Mouse (Mus musculus): Measurements from ENCODE around the gene Aldh3b3.

Gene Aldh3b3

GRCm38 (mm10) chr19:4001752-4002151, 43.3 kb downstream of the Aldh3b3 start:
- DNase-seq (ENCODE audit: low read depth), result no peak

GRCm38 (mm10) chr19:4003112-4003511, 44.7 kb downstream of the Aldh3b3 start, which contains the start of gene Doc2g:
Gene Doc2g, plus strand, starts transcription at chr19:4003313.
- no peak for DNase-seq (ENCODE audit: low read depth)

GRCm38 (mm10) chr19:4003641-4004040, 45.2 kb downstream of the Aldh3b3 start:
- no peak for DNase-seq (ENCODE audit: low read depth)

- no peak for DNase-seq (ENCODE audit: low read depth)
Measured at GRCm38 (mm10) chr19:4004331-4004730, 45.9 kb downstream of the Aldh3b3 start.

- DNase-seq (ENCODE audit: low read depth), result no peak
Measured at GRCm38 (mm10) chr19:4005091-4005490, 46.6 kb downstream of the Aldh3b3 start.

- DNase-seq (ENCODE audit: low read depth), result no peak
Measured at GRCm38 (mm10) chr19:4005971-4006370, 47.5 kb downstream of the Aldh3b3 start.

- DNase-seq (ENCODE audit: low read depth), result no peak
Measured at GRCm38 (mm10) chr19:4011086-4011485, 52.6 kb downstream of the Aldh3b3 start.

GRCm38 (mm10) chr19:4012432-4013022, 54.1 kb downstream of the Aldh3b3 start, which contains the start of gene Ndufv1:
Gene Ndufv1, minus strand, starts transcription at chr19:4012806.
- peak; percentile 99 for DNase-seq (ENCODE audit: low read depth)

- DNase-seq (ENCODE audit: low read depth), result no peak
Measured at GRCm38 (mm10) chr19:4013066-4013465, 54.6 kb downstream of the Aldh3b3 start.

GRCm38 (mm10) chr19:4014802-4015201, 56.4 kb downstream of the Aldh3b3 start:
- no peak for DNase-seq (ENCODE audit: low read depth)

GRCm38 (mm10) chr19:4015635-4016034, 57.2 kb downstream of the Aldh3b3 start:
- DNase-seq (ENCODE audit: low read depth), result peak; percentile 50

- DNase-seq (ENCODE audit: low read depth), result no peak
Measured at GRCm38 (mm10) chr19:4017921-4018587, 59.6 kb downstream of the Aldh3b3 start.

GRCm38 (mm10) chr19:4018743-4019583, 60.5 kb downstream of the Aldh3b3 start:
- peak; percentile 74 for DNase-seq (ENCODE audit: low read depth)

All from c-Kit-positive CD71-positive TER-119-negative erythroid progenitor cells, embryonic 14.5 days (primary cell).